Mouse (Mus musculus): ENCODE measurements at regions not wholly inside any gene's neighbourhood (a gene's known extent, or its start where the extent isn't known, plus 50 kb on each side); places are given as distances from the start of the nearest gene placed in this dataset.

DNA sequence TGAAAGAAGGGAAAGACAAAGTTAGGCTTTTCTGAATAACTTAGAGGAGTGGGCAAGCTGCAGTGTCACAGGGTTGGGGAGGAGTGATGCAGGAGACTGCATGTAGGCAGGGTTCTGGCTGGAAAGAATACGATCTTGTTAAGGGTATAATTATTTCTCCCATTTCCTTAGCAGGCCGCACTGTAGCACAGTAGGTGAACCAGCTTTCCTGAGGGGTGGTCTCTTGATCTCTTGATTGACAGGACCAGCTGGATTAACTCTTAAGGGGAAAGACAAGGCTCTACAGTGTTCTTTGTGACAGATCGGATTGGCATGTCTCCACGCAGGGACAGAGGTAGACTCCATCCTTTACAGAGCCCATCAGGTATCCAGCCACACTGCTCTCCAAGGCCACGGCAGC, 54.5 kb upstream of the Meis1 start:
- DNase-seq (ENCODE audit: low spot score) (no peak), ATAC-seq (replicated peaks; ENCODE audit: low FRiP score) (no peak)
- Histone ChIP-seq H3K36me3 (ENCODE audit: control insufficient read depth, insufficient read depth, low read length) (no peaks in the 10 kb centered on the region), H3K9me3 (ENCODE audit: control insufficient read depth, low read length) (no peaks in the 10 kb centered on the region), H3K4me3 (ENCODE audit: low read depth, low read length) (no peak overlapping the region), H3K9ac (ENCODE audit: low read depth, low read length) (no peak overlapping the region), H3K4me1 (replicated peaks; ENCODE audit: control insufficient read depth, insufficient read depth, low read length) (no peaks in the 10 kb centered on the region), H3K27me3 (replicated peaks; ENCODE audit: control insufficient read depth, insufficient read depth, low read length) (no peaks in the 10 kb centered on the region), H3K27ac (ENCODE audit: low read depth, low read length) (no peak overlapping the region), H3K4me2 (no peak overlapping the region)
- 82% methylated on average over 5 of the region's 5 CpGs for WGBS

DNA sequence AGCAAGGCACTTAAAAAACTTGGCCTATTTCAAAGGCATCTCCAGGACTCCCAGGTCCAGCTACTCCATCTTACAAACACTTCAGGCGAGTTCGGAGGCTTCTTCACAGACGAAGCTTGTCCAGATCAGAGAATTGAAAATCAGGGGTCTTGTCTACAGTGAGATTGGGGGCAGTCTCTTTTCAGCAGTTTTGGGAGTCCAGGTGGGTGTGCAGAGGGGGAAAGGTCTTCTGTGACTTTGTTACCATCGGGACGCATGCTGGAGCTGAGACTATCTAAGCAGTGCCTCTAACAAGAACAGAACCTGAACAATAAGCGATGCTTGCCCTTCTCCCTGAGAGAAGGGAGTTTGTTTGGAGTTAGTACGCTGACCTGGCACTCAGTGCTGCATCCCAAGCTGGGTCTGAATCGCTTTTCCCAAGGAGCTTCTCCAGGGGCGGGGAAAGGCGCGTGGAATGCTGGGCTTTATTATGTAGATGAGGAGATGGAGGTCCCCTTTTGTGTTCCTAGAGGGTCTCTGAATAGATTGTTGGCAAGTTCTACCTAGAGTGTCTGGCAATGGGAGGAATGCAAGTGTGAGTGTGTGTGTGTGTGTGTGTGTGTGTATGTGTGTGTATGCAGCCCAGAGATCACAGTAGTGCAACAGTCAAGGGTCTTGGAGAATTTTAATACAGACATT, 55.2 kb upstream of the Meis1 start:
- no peak overlapping the region for H3K27ac ChIP-seq (ENCODE audit: low read depth, low read length)
- H3K9me3 ChIP-seq (ENCODE audit: control insufficient read depth, low read length): no peaks in the 10 kb centered on the region
- no peak for ATAC-seq (replicated peaks; ENCODE audit: low FRiP score)
- H3K4me2 ChIP-seq: no peak overlapping the region
- H3K4me3 ChIP-seq (ENCODE audit: low read depth, low read length): no peak overlapping the region
- DNase-seq (ENCODE audit: low spot score): no peak
- no peak overlapping the region for H3K9ac ChIP-seq (ENCODE audit: low read depth, low read length)
- no peaks in the 10 kb centered on the region for H3K4me1 ChIP-seq (replicated peaks; ENCODE audit: control insufficient read depth, insufficient read depth, low read length)
- no peaks in the 10 kb centered on the region for H3K36me3 ChIP-seq (ENCODE audit: control insufficient read depth, insufficient read depth, low read length)
- H3K27me3 ChIP-seq (replicated peaks; ENCODE audit: control insufficient read depth, insufficient read depth, low read length): no peaks in the 10 kb centered on the region
- 68% methylated on average over 11 of the region's 11 CpGs for WGBS

DNA sequence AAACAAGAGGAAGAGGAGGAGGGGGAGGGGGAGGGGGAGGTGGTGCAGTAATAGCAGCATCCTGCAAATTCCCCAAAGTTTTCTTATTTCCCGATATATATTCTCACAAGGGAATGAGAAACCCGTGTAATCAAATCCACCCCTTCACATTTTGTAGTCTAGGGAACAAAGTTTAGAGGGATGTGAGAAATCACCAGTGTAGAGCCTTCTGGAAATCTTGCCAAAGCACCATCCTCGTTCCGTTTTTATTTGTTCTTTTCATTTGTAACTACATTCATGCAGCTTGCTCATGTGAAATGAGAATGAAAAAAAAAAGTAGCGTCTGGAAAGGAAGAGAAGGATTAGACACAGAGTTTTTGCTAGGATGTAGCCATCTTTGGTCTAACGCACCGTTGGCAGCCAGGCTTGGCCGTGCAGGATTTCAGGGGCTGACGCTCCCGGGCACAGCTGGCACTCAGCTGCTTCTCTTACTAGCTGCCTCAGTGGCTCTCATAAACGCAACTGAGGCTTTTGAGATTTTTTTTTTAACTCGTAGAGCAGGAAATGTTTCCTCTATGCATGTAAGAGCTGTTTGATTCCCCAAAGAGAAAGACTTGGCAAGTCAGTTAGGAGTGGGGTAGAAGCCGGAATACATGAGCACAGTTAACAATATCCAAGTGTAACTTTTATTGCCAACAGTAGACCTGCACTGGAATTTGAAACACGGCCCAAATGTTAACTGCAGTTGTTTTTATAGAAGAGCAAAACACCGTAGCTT, 72.5 kb upstream of the Meis1 start:
- H3K27me3 ChIP-seq (replicated peaks; ENCODE audit: control insufficient read depth, insufficient read depth, low read length): no peaks in the 10 kb centered on the region
- H3K4me2 ChIP-seq: no peak overlapping the region
- DNase-seq (ENCODE audit: low spot score) (no peak), ATAC-seq (replicated peaks; ENCODE audit: low FRiP score) (no peak)
- no peak overlapping the region for H3K4me3 ChIP-seq (ENCODE audit: low read depth, low read length)
- no peak overlapping the region for H3K9ac ChIP-seq (ENCODE audit: low read depth, low read length)
- H3K27ac ChIP-seq (ENCODE audit: low read depth, low read length): no peak overlapping the region
- no peaks in the 10 kb centered on the region for H3K4me1 ChIP-seq (replicated peaks; ENCODE audit: control insufficient read depth, insufficient read depth, low read length)
- 86% methylated on average over 15 of the region's 15 CpGs for WGBS
- H3K36me3 ChIP-seq (ENCODE audit: control insufficient read depth, insufficient read depth, low read length): no peaks in the 10 kb centered on the region
- no peaks in the 10 kb centered on the region for H3K9me3 ChIP-seq (ENCODE audit: control insufficient read depth, low read length)

DNA sequence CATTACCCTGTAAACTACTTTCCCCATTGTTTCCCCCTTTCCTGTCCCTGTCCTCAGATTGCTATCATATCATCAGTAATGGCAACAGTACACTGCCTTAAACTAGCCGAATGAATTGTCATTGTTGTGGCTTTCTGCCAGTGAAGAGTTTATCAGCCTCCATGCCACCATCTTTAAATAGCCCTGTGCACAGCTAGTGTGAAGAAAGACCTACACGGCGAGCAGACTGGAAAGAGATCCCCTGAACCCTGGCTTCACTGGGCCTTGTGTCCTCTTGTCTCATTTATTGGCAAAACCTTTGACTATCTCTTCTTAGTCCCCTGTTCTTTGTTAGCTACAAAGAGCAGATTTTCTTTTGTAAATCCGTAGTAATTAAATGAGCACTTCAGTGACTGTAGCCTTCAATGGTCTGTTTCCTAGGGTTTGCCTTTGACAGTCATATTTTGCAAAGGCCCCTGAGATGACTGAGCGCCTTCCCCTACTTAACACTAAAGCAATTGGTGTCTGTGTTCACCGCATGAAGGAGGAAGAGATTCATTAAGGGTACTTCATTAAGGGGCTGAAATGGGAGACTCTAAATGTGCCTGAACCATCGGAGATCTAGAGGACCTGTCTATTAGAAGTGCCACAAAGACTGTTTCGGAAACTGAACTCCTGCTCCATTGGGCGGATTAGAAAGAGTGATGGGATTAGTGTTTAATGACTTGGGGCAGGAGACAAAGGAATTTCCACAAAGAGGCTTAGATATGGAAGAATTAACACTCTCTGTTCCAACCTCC, 74.4 kb upstream of the Meis1 start:
- Histone ChIP-seq H3K9ac (ENCODE audit: low read depth, low read length) (no peak overlapping the region), H3K27ac (ENCODE audit: low read depth, low read length) (no peak overlapping the region), H3K36me3 (ENCODE audit: control insufficient read depth, insufficient read depth, low read length) (no peaks in the 10 kb centered on the region), H3K27me3 (replicated peaks; ENCODE audit: control insufficient read depth, insufficient read depth, low read length) (no peaks in the 10 kb centered on the region), H3K4me1 (replicated peaks; ENCODE audit: control insufficient read depth, insufficient read depth, low read length) (no peaks in the 10 kb centered on the region), H3K9me3 (ENCODE audit: control insufficient read depth, low read length) (no peaks in the 10 kb centered on the region), H3K4me2 (no peak overlapping the region), H3K4me3 (ENCODE audit: low read depth, low read length) (no peak overlapping the region)
- 68% methylated on average over 9 of the region's 9 CpGs for WGBS
- ATAC-seq (replicated peaks; ENCODE audit: low FRiP score) (no peak), DNase-seq (ENCODE audit: low spot score) (no peak)

DNA sequence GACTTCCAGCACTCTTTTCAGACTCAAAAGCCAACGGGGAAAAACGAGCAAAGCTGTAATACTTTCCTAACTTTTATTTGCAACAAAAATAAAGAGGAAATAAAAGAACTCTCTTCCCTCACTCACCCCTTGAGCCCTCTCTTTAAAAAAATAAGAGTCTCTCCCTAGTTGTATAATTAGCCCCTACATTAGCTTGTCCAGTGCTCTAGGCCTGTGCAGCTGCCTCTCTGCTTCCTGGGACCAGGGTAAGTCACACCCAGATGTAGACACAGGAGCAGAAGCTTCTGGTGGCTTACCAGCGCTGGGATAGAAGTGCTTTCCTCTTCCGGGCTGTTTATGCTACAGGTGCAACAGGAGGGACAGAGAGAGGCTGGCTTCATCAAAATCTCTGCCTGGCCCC, 75.0 kb upstream of the Meis1 start:
- H3K27me3 ChIP-seq (replicated peaks; ENCODE audit: control insufficient read depth, insufficient read depth, low read length): no peaks in the 10 kb centered on the region
- no peak for DNase-seq (ENCODE audit: low spot score)
- WGBS: 76% methylated on average over 4 of the region's 4 CpGs
- no peak for ATAC-seq (replicated peaks; ENCODE audit: low FRiP score)
- H3K9ac ChIP-seq (ENCODE audit: low read depth, low read length): no peak overlapping the region
- H3K4me3 ChIP-seq (ENCODE audit: low read depth, low read length): no peak overlapping the region
- no peaks in the 10 kb centered on the region for H3K9me3 ChIP-seq (ENCODE audit: control insufficient read depth, low read length)
- H3K36me3 ChIP-seq (ENCODE audit: control insufficient read depth, insufficient read depth, low read length): no peaks in the 10 kb centered on the region
- H3K4me1 ChIP-seq (replicated peaks; ENCODE audit: control insufficient read depth, insufficient read depth, low read length): no peaks in the 10 kb centered on the region
- H3K27ac ChIP-seq (ENCODE audit: low read depth, low read length): no peak overlapping the region
- no peak overlapping the region for H3K4me2 ChIP-seq

DNA sequence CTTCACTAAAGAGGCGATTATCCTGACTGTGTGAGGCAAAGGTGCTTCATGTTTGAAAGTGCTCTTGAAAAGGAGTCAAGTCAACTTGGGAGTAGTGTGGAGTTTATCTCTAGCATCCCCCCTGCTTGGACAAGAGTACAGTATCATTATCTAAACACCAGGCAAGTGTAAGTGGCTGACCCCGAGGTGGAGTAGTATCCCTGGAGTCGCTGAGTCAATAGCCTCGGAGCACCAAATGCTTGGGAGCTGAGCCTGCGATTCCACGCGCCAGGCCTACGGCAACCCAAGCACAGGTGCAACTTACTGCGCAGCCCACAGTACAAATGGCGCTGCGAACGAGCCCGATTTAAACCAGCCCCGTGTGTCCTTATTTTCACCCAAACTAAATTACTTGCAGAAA, 75.4 kb upstream of the Meis1 start:
- Histone ChIP-seq H3K4me1 (replicated peaks; ENCODE audit: control insufficient read depth, insufficient read depth, low read length) (no peaks in the 10 kb centered on the region), H3K27me3 (replicated peaks; ENCODE audit: control insufficient read depth, insufficient read depth, low read length) (no peaks in the 10 kb centered on the region), H3K4me2 (no peak overlapping the region), H3K9me3 (ENCODE audit: control insufficient read depth, low read length) (no peaks in the 10 kb centered on the region), H3K9ac (ENCODE audit: low read depth, low read length) (no peak overlapping the region), H3K36me3 (ENCODE audit: control insufficient read depth, insufficient read depth, low read length) (no peaks in the 10 kb centered on the region), H3K27ac (ENCODE audit: low read depth, low read length) (no peak overlapping the region), H3K4me3 (ENCODE audit: low read depth, low read length) (no peak overlapping the region)
- WGBS: 82% methylated on average over 14 of the region's 14 CpGs
- DNase-seq (ENCODE audit: low spot score) (no peak), ATAC-seq (replicated peaks; ENCODE audit: low FRiP score) (no peak)

DNA sequence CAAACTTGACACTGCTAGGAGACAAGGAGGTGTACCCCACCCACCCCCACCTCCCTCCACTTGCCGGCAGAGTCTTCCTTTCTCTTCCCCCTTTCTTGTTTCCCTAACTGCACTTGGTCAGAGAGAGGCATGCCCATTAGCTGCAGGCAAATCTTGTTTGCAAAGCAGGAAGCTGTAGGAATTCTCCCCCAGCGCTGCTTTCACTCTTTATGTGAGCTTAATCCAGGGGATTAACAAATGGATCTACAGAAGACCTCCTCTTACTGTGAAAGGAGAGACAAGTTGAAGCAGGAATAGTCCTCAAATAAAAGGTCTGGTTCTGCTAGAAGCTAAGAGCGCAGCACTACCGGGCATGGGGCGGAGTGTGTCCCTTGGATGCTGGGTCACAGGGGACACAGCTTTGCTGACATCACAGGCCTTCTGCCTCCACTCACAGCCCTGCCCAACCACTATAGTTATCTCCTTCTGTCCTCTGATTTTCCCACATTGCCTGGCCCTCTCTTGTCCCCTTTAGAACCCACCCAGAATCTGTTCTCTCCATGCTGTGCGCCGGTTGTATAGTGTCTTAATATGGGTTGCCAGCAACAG, 84.3 kb upstream of the Meis1 start:
- no peak overlapping the region for H3K4me2 ChIP-seq
- H3K9ac ChIP-seq (ENCODE audit: low read depth, low read length): no peak overlapping the region
- no peaks in the 10 kb centered on the region; the same call in 1 of the 2 replicates for H3K4me1 ChIP-seq (replicated peaks; ENCODE audit: control insufficient read depth, insufficient read depth, low read length)
- no peak overlapping the region for H3K4me3 ChIP-seq (ENCODE audit: low read depth, low read length)
- ATAC-seq (replicated peaks; ENCODE audit: low FRiP score) (no peak), DNase-seq (ENCODE audit: low spot score) (no peak)
- H3K27me3 ChIP-seq (replicated peaks; ENCODE audit: control insufficient read depth, insufficient read depth, low read length): no peaks in the 10 kb centered on the region
- H3K36me3 ChIP-seq (ENCODE audit: control insufficient read depth, insufficient read depth, low read length): no peaks in the 10 kb centered on the region
- 42% methylated on average over 7 of the region's 7 CpGs for WGBS
- H3K9me3 ChIP-seq (ENCODE audit: control insufficient read depth, low read length): no peaks in the 10 kb centered on the region
- H3K27ac ChIP-seq (ENCODE audit: low read depth, low read length): no peak overlapping the region

DNA sequence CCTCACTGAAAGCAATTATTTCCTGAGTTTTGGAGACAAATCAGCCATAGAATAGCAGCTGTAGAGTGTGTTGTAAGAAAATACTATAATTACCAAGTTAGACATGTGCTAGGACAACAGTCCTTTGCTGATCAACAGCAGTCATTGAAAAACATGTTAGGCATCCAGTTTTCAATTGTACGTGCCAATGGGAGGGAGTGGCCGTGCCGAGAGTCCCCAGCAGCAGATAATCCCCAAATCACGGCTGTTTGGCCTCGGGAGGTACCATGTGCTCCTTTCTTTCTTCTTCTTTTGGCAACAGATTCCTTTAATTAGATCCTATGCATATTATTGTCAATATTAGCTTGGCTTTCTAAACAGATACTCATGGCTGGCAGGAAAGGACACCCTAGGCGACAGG, 88.4 kb upstream of the Meis1 start:
- no peak overlapping the region for H3K4me3 ChIP-seq (ENCODE audit: low read depth, low read length)
- H3K27ac ChIP-seq (ENCODE audit: low read depth, low read length): no peak overlapping the region
- no peaks in the 10 kb centered on the region for H3K27me3 ChIP-seq (replicated peaks; ENCODE audit: control insufficient read depth, insufficient read depth, low read length)
- H3K36me3 ChIP-seq (ENCODE audit: control insufficient read depth, insufficient read depth, low read length): no peaks in the 10 kb centered on the region
- no peaks in the 10 kb centered on the region for H3K9me3 ChIP-seq (ENCODE audit: control insufficient read depth, low read length)
- H3K4me1 ChIP-seq (replicated peaks; ENCODE audit: control insufficient read depth, insufficient read depth, low read length): no peaks in the 10 kb centered on the region; the same call in 1 of the 2 replicates
- no peak overlapping the region for H3K9ac ChIP-seq (ENCODE audit: low read depth, low read length)
- H3K4me2 ChIP-seq: no peak overlapping the region
- 80% methylated on average over 6 of the region's 6 CpGs for WGBS
- DNase-seq (ENCODE audit: low spot score): no peak
- no peak for ATAC-seq (replicated peaks; ENCODE audit: low FRiP score)

Measured in liver, embryonic 11.5 days (tissue).